Mouse (Mus musculus) neural tube, embryonic 14.5 days (tissue): ENCODE measurements around the gene Rapgef1. TPM values are rescaled to one million over a fixed set of nuclear protein-coding genes. Genes with fewer than 3 reads are reported as not detected.

Source experiments
- ATAC-seq: fragments of 200-750 bp; cut with Nextera tagmentation; 2 replicates; pipeline ENCODE4 v1.8.0; 2017; ENCODE audit warnings: low read depth, mild to moderate bottlenecking, moderate TSS enrichment, moderate library complexity
- H3K27ac ChIP-seq: fragments of 300-500 bp; sonication (generic); 2 replicates; pipeline ENCODE4 v1.5.1; 2014; ENCODE audit warnings: low read depth, mild to moderate bottlenecking, control low read depth, low read length, moderate library complexity, mixed read lengths
- H3K27me3 ChIP-seq: fragments of 300-500 bp; sonication (generic); 2 replicates; pipeline ENCODE4 v1.6.1; 2014; ENCODE audit warnings: low read length; ENCODE audit not compliant: control insufficient read depth, insufficient read depth
- H3K36me3 ChIP-seq: fragments of 300-500 bp; sonication (generic); 2 replicates; pipeline ENCODE4 v1.6.1; 2014; ENCODE audit warnings: low read length, mixed read lengths; ENCODE audit not compliant: control insufficient read depth, insufficient read depth
- H3K4me1 ChIP-seq: fragments of 300-500 bp; sonication (generic); 2 replicates; pipeline ENCODE4 v1.6.1; 2014; ENCODE audit warnings: low read length; ENCODE audit not compliant: control insufficient read depth, insufficient read depth
- H3K4me2 ChIP-seq: fragments of 300-500 bp; sonication (generic); 2 replicates; pipeline ENCODE4 v1.6.1; 2014; ENCODE audit warnings: mild to moderate bottlenecking, low read depth, low read length, control low read depth
- H3K4me3 ChIP-seq: fragments of 300-500 bp; sonication (generic); 2 replicates; pipeline ENCODE4 v1.5.1; 2014; ENCODE audit warnings: low read depth, low read length, control low read depth, mixed read lengths
- H3K9ac ChIP-seq: fragments of 300-500 bp; sonication (generic); replicated peaks from 2 replicates; pipeline ENCODE4 v1.6.1; 2014; ENCODE audit warnings: low read depth, mild to moderate bottlenecking, control low read depth, low read length, mixed read lengths
- H3K9me3 ChIP-seq: fragments of 300-500 bp; sonication (generic); 2 replicates; pipeline ENCODE4 v1.6.1; 2016; ENCODE audit warnings: low read length; ENCODE audit not compliant: control insufficient read depth
- WGBS: fragments of 180-500 bp; shearing (Covaris S2); extraction: QIAGEN DNeasy Blood & Tissue Kit; methylation state at CpG from one replicate; pipeline ENCODE4 v1.1.7; 2014; 5-methylcytosine and 5-hydroxymethylcytosine counted together
- polyA plus RNA-seq: library from polyadenylated mRNA; unstranded; fragments of >200 nt; fragmentation: Nextera tagmentation; extraction: Ambion mirVana; gene quantifications from 2 replicates; pipeline ENCODE4 v1.2.1, GENCODE M21; 2014

The Rapgef1 gene
- polyA plus RNA-seq, 1 experiment from 2014 or later, result 18.9 TPM

GRCm38 (mm10) chr2:29711877-29712276, 92.4 kb downstream of the Rapgef1 start:
- no peak overlapping the region for H3K9ac ChIP-seq
- H3K4me3 ChIP-seq, result no peak overlapping the region
- no peak overlapping the region for H3K27ac ChIP-seq
- H3K4me2 ChIP-seq, result no peak overlapping the region
- no peaks in the 10 kb centered on the region for H3K4me1 ChIP-seq
- no peaks in the 10 kb centered on the region for H3K9me3 ChIP-seq
- 85% methylated on average over 5 of the region's 5 CpGs for WGBS
- H3K36me3 ChIP-seq, result peaks cover 10% of the 10 kb centered on the region; the same call in 1 of the 2 replicates
- no peak for ATAC-seq
- H3K27me3 ChIP-seq, result no peaks in the 10 kb centered on the region

GRCm38 (mm10) chr2:29713501-29713900, 94.0 kb downstream of the Rapgef1 start:
- no peak overlapping the region for H3K27ac ChIP-seq
- ATAC-seq, result no peak
- no peak overlapping the region for H3K4me2 ChIP-seq
- no peaks in the 10 kb centered on the region for H3K4me1 ChIP-seq
- no peak overlapping the region for H3K4me3 ChIP-seq
- H3K9me3 ChIP-seq, result no peaks in the 10 kb centered on the region
- no peak overlapping the region for H3K9ac ChIP-seq
- H3K36me3 ChIP-seq, result peaks cover 5% of the 10 kb centered on the region; the same call in 1 of the 2 replicates
- no peaks in the 10 kb centered on the region for H3K27me3 ChIP-seq
- WGBS, result 100% methylated on average over 1 of the region's 2 CpGs

- ATAC-seq, result no peak
- Histone ChIP-seq H3K4me2 (no peak overlapping the region), H3K4me3 (no peak overlapping the region), H3K4me1 (no peaks in the 10 kb centered on the region), H3K9me3 (no peaks in the 10 kb centered on the region), H3K27ac (no peak overlapping the region), H3K36me3 (peaks cover 5% of the 10 kb centered on the region; the same call in 1 of the 2 replicates), H3K9ac (no peak overlapping the region), H3K27me3 (no peaks in the 10 kb centered on the region)
- 93% methylated on average over 5 of the region's 5 CpGs for WGBS
Observed at GRCm38 (mm10) chr2:29714127-29714526, 94.6 kb downstream of the Rapgef1 start.

GRCm38 (mm10) chr2:29716143-29716542, 96.6 kb downstream of the Rapgef1 start:
- Histone ChIP-seq H3K4me1 (no peaks in the 10 kb centered on the region), H3K4me2 (no peak overlapping the region), H3K9me3 (no peaks in the 10 kb centered on the region), H3K27me3 (no peaks in the 10 kb centered on the region), H3K36me3 (peaks cover 12% of the 10 kb centered on the region), H3K9ac (no peak overlapping the region), H3K4me3 (no peak overlapping the region), H3K27ac (no peak overlapping the region)
- no peak for ATAC-seq
- 56% methylated on average over 7 of the region's 7 CpGs for WGBS

GRCm38 (mm10) chr2:29716691-29717090, 97.2 kb downstream of the Rapgef1 start:
- Histone ChIP-seq H3K36me3 (peaks cover 12% of the 10 kb centered on the region), H3K27me3 (no peaks in the 10 kb centered on the region), H3K27ac (no peak overlapping the region), H3K4me1 (no peaks in the 10 kb centered on the region), H3K4me3 (no peak overlapping the region), H3K9me3 (no peaks in the 10 kb centered on the region), H3K4me2 (no peak overlapping the region), H3K9ac (no peak overlapping the region)
- no peak for ATAC-seq
- 23% methylated on average over 6 of the region's 6 CpGs for WGBS

- no peak overlapping the region for H3K9ac ChIP-seq
- ATAC-seq, result no peak
- H3K9me3 ChIP-seq, result no peaks in the 10 kb centered on the region
- 96% methylated on average over 5 of the region's 5 CpGs for WGBS
- no peak overlapping the region for H3K4me2 ChIP-seq
- H3K4me3 ChIP-seq, result no peak overlapping the region
- no peaks in the 10 kb centered on the region for H3K4me1 ChIP-seq
- peaks cover 12% of the 10 kb centered on the region for H3K36me3 ChIP-seq
- H3K27ac ChIP-seq, result no peak overlapping the region
- no peaks in the 10 kb centered on the region for H3K27me3 ChIP-seq
Observed at GRCm38 (mm10) chr2:29718581-29718980, 99.1 kb downstream of the Rapgef1 start.

GRCm38 (mm10) chr2:29723132-29723531, 103.6 kb downstream of the Rapgef1 start:
- H3K4me1 ChIP-seq, result no peaks in the 10 kb centered on the region
- no peak overlapping the region for H3K4me2 ChIP-seq
- no peaks in the 10 kb centered on the region for H3K27me3 ChIP-seq
- WGBS, result 94% methylated on average over 3 of the region's 3 CpGs
- no peak overlapping the region for H3K4me3 ChIP-seq
- H3K9me3 ChIP-seq, result no peaks in the 10 kb centered on the region
- H3K36me3 ChIP-seq, result peaks cover 39% of the 10 kb centered on the region
- no peak overlapping the region for H3K9ac ChIP-seq
- no peak overlapping the region for H3K27ac ChIP-seq
- no peak for ATAC-seq

DNA sequence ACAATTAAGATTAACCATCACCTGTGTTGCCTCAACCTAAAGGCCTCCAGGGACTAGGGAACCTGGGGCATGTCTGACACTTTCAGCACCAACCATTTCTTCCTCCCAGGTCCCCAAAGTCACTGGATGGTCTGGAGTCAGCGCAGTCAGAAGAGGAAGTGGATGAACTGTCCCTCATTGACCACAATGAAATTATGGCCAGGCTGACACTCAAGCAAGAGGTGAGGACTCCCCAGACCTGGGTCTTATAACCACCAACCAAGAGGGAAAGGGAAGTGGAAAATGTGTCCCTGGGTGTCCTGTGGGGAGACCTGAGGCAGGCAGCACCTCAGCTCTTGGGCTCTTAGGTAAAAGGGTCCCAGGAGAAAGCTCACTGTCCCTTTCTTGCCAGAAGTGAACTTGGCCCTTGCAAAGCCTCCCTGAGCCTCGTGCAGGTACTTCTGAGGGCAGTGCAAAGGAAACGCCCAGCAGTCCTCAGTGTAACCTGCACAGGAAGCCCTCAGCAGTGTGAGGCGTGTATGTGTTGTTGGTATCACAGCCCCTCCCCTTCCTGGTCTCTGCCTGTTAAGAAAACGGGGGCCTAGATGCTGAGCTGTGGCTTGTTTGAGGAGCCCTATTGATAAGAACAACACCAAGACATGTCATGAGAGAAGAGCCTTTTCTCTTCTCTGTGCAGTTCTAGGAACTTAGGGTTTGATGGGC, 105.3 kb downstream of the Rapgef1 start:
- Histone ChIP-seq H3K27ac (no peak overlapping the region), H3K27me3 (no peaks in the 10 kb centered on the region), H3K9ac (no peak overlapping the region), H3K36me3 (peaks cover 41% of the 10 kb centered on the region), H3K4me1 (no peaks in the 10 kb centered on the region), H3K9me3 (no peaks in the 10 kb centered on the region), H3K4me2 (no peak overlapping the region), H3K4me3 (no peak overlapping the region)
- 85% methylated on average over 5 of the region's 5 CpGs for WGBS
- ATAC-seq, result no peak

- no peak for ATAC-seq
- 46% methylated on average over 2 of the region's 2 CpGs for WGBS
- peaks cover 57% of the 10 kb centered on the region for H3K36me3 ChIP-seq
- no peak overlapping the region for H3K4me2 ChIP-seq
- no peaks in the 10 kb centered on the region for H3K4me1 ChIP-seq
- no peak overlapping the region for H3K9ac ChIP-seq
- no peaks in the 10 kb centered on the region for H3K9me3 ChIP-seq
- no peak overlapping the region for H3K27ac ChIP-seq
- H3K4me3 ChIP-seq, result no peak overlapping the region
- no peaks in the 10 kb centered on the region for H3K27me3 ChIP-seq
Observed at GRCm38 (mm10) chr2:29729500-29729899, 110.0 kb downstream of the Rapgef1 start.
